ENCODE assay signal across 32 mouse cellular contexts in the genomic region with DNA sequence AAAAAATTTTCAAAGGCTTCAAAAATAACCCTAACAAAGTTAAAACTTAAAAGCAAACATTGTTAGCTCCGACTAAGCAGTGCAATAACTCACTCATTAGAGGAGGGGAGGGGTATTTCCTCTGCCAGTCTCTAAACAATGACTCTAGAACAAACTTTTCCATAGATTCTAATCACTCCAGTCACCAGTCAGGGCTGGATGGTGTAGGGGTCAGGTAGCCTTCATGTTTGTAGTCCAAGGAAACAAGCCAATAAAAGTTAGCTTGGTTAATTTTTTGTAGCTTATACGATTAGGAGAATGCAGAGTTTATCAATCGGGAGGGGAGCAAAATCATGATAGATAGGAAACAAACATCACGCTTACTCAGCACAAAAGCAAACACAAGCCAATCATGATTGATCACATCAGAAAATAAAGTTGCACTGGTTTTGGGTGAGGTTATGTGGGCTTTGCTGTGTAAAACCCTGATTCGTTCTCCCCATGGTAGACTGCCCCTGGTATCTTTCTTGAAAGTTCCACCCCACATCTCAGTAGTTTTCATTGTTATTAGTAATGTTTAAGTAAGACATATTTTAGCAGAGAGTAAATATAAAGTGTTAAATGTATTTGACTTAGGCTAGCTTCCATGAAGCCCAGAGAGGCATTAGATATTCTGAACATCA.
"Had no signal": no experiment of that assay in that cellular context is flagged by ENCODE, and none has a peak within 500 bp of the region (broad histone marks: within the 10 kb centered on the region; RNA-seq: fewer than 3 reads in every experiment).

No protein-coding gene starts in this region.

- DNase-seq: left cerebral cortex, postnatal 4 days; liver; liver, embryonic 13.5 days; liver, postnatal 0 days; lung, adult 18-20 months; lung, adult 2 months; lung, embryonic 14.5 days; lung, postnatal 10 days; lung, postnatal 14 days; lung, postnatal 36 days; lung, postnatal 4 days; midbrain, embryonic 14.5 days had no signal

- H3K36me3 ChIP-seq: limb, embryonic 10.5 days; limb, embryonic 12.5 days; limb, embryonic 13.5 days; limb, embryonic 15.5 days; liver, embryonic 12.5 days; liver, embryonic 13.5 days; liver, embryonic 15.5 days; lung, embryonic 15.5 days; midbrain, embryonic 10.5 days; midbrain, embryonic 12.5 days; midbrain, embryonic 13.5 days; midbrain, embryonic 15.5 days had no signal

- H3K27me3 ChIP-seq: limb, embryonic 15.5 days; liver, embryonic 12.5 days; liver, embryonic 13.5 days; liver, embryonic 15.5 days; lung, embryonic 15.5 days; megakaryocyte, embryonic 14.5 days; midbrain, embryonic 12.5 days; midbrain, embryonic 15.5 days had no signal

- H3K9ac ChIP-seq: limb, embryonic 12.5 days; limb, embryonic 13.5 days; limb, embryonic 15.5 days; liver, embryonic 12.5 days; liver, embryonic 13.5 days; liver, embryonic 14.5 days; liver, embryonic 15.5 days; liver, postnatal 0 days; lung, embryonic 14.5 days; lung, embryonic 15.5 days; midbrain, embryonic 12.5 days; midbrain, embryonic 13.5 days; midbrain, embryonic 15.5 days had no signal

- H3K4me1 ChIP-seq: limb, embryonic 15.5 days; liver, embryonic 12.5 days; liver, embryonic 13.5 days; liver, embryonic 15.5 days; lung, embryonic 15.5 days; megakaryocyte, embryonic 14.5 days; midbrain, embryonic 12.5 days; midbrain, embryonic 13.5 days; midbrain, embryonic 15.5 days had no signal

- H3K4me2 ChIP-seq: limb, embryonic 12.5 days; limb, embryonic 13.5 days; limb, embryonic 15.5 days; liver, embryonic 11.5 days; liver, embryonic 12.5 days; liver, embryonic 13.5 days; liver, embryonic 15.5 days; lung, embryonic 14.5 days; lung, embryonic 15.5 days; midbrain, embryonic 11.5 days; midbrain, embryonic 12.5 days; midbrain, embryonic 13.5 days; midbrain, embryonic 15.5 days had no signal

- ATAC-seq: liver, embryonic 12.5 days; liver, postnatal 0 days; lung, postnatal 0 days; midbrain, embryonic 13.5 days; midbrain, embryonic 15.5 days; midbrain, embryonic 16.5 days had no signal

- H3K9me3 ChIP-seq: limb, embryonic 10.5 days; limb, embryonic 12.5 days; limb, embryonic 13.5 days; limb, embryonic 15.5 days; liver, embryonic 12.5 days; liver, embryonic 13.5 days; liver, embryonic 15.5 days; lung, embryonic 15.5 days; megakaryocyte, embryonic 14.5 days; midbrain, embryonic 10.5 days; midbrain, embryonic 12.5 days; midbrain, embryonic 13.5 days; midbrain, embryonic 15.5 days had no signal

- H3K4me3 ChIP-seq: left cerebral cortex, adult 2 months; limb, embryonic 10.5 days; limb, embryonic 12.5 days; limb, embryonic 13.5 days; limb, embryonic 15.5 days; liver, embryonic 12.5 days; liver, embryonic 13.5 days; liver, embryonic 15.5 days; lung, embryonic 15.5 days; megakaryocyte, embryonic 14.5 days; midbrain, embryonic 10.5 days; midbrain, embryonic 12.5 days; midbrain, embryonic 13.5 days; midbrain, embryonic 15.5 days; myocyte had no signal

- H3K27ac ChIP-seq: left cerebral cortex, adult 2 months; limb, embryonic 10.5 days; limb, embryonic 12.5 days; limb, embryonic 13.5 days; limb, embryonic 15.5 days; liver, embryonic 12.5 days; liver, embryonic 13.5 days; liver, embryonic 14.5 days; liver, embryonic 15.5 days; lung, embryonic 15.5 days; macrophage; midbrain, embryonic 10.5 days; midbrain, embryonic 12.5 days; midbrain, embryonic 13.5 days; midbrain, embryonic 15.5 days had no signal
